Mouse (Mus musculus) cerebellum, adult 2 months (tissue): ENCODE measurements around the gene Mgat4e. TPM values are rescaled to one million over a fixed set of nuclear protein-coding genes. Genes with fewer than 3 reads are reported as not detected.

ENCODE experiments used
- DNase-seq, 2 experiments: peaks; one replicate each; pipeline ENCODE4 v3.0.0; 2021
- H3K27ac ChIP-seq: fragments of 200-500 bp; 2 replicates; pipeline ENCODE4 v1.5.1; 2012; ENCODE audit warnings: low read length, control low read depth, inconsistent platforms; ENCODE audit not compliant: insufficient read depth
- H3K27me3 ChIP-seq: fragments of 200-500 bp; 2 replicates; pipeline ENCODE4 v1.6.1; 2012; ENCODE audit warnings: inconsistent platforms, mild to moderate bottlenecking, low read length, moderate library complexity; ENCODE audit not compliant: control insufficient read depth, insufficient read depth
- H3K4me1 ChIP-seq: fragments of 200-500 bp; 2 replicates; pipeline ENCODE4 v1.6.1; 2011; ENCODE audit warnings: low read length; ENCODE audit not compliant: control insufficient read depth, insufficient read depth
- H3K4me3 ChIP-seq: fragments of 200-500 bp; replicated peaks from 2 replicates; pipeline ENCODE3; 2011; ENCODE audit warnings: mild to moderate bottlenecking, low read depth, low read length, control low read depth; ENCODE audit not compliant: insufficient read depth
- CTCF ChIP-seq: fragments of 200-500 bp; IDR thresholded peaks from 2 replicates; pipeline ENCODE4 v1.5.1; 2011; ENCODE audit warnings: low read depth, mild to moderate bottlenecking, control low read depth, low read length, moderate library complexity, borderline replicate concordance; ENCODE audit not compliant: insufficient read depth
- POLR2A ChIP-seq: fragments of 200-500 bp; IDR thresholded peaks from 2 replicates; pipeline ENCODE4 v1.6.1; 2011; ENCODE audit warnings: low read length, control low read depth, borderline replicate concordance; ENCODE audit not compliant: insufficient read depth
- WGBS: fragments of 180-500 bp; shearing (Covaris S2); methylation state at CpG from one replicate; pipeline ENCODE4 v1.1.7; 2018; 5-methylcytosine and 5-hydroxymethylcytosine counted together
- polyA plus RNA-seq: library from polyadenylated mRNA; depleted of rRNA; stranded (reverse); fragments of >200 nt; gene quantifications from 2 replicates; pipeline ENCODE4 v1.2.3, GENCODE M21; 2012

The Mgat4e gene
- polyA plus RNA-seq, 1 experiment, result not detected

DNA sequence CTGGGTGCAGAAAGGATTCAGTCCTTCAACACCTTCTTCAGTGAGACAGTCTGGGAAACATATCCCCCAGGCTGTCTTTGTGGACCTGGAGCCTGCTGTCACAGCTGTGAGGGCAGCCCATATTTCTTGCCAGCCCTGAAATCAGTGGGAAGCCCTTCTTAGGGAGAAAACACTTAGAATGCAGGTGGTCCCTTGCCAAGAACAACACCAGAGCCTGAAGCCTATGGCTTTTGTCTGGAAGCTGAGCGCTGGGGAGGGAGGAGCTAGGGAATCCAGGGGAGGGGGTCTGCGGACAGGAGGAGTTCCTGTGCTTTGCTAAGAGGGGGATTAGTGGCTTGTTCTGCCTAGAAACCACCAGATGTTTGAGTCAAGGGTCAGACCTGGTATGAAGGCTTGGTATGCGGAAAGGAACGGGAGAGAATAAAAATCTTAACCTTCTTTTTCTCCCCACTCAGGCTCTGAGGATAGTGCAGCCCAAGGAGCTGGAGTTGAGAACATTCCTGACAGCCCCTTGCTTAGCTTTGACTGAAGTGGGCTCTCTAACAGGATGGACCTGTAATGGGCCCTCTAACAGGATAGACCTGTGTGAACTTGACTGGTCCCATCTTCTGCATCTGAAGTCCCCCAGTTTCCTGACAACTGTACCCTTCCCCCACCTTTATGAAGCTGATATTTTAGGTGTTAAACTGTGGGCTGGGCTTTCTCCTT, 32.8 kb downstream of the Mgat4e start:
- TF ChIP-seq POLR2A (no peak), CTCF (no peak)
- 34% methylated on average over 4 of the region's 4 CpGs for WGBS
- no peak overlapping the region for H3K4me3 ChIP-seq
- H3K27ac ChIP-seq, result no peak overlapping the region
- no peaks in the 10 kb centered on the region for H3K27me3 ChIP-seq
- DNase-seq, result no peak
- no peaks in the 10 kb centered on the region for H3K4me1 ChIP-seq

DNA sequence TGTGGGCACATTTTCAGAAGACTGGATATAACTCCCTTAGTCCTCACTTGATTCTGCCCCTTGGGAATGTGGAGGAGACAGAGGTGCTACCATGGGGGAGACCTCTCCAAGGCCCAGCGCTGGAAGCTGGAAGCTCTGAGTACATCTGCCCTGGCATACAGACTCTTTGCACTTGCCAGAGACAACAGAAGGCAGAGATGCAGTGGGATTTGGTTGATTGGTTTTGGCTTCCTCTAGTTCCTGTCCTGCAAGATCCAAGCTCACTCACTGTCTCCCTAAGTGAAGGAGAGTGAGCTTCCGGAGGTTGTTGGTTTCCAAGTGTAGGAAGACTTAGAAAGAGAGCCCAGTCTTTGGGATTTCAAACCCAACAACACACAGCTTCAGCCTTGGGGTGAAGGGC, 33.6 kb downstream of the Mgat4e start:
- 19% methylated on average over 2 of the region's 2 CpGs for WGBS
- H3K4me3 ChIP-seq, result no peak overlapping the region
- DNase-seq, result no peak
- H3K4me1 ChIP-seq, result no peaks in the 10 kb centered on the region
- H3K27ac ChIP-seq, result no peak overlapping the region
- TF ChIP-seq CTCF (no peak), POLR2A (no peak)
- H3K27me3 ChIP-seq, result no peaks in the 10 kb centered on the region

DNA sequence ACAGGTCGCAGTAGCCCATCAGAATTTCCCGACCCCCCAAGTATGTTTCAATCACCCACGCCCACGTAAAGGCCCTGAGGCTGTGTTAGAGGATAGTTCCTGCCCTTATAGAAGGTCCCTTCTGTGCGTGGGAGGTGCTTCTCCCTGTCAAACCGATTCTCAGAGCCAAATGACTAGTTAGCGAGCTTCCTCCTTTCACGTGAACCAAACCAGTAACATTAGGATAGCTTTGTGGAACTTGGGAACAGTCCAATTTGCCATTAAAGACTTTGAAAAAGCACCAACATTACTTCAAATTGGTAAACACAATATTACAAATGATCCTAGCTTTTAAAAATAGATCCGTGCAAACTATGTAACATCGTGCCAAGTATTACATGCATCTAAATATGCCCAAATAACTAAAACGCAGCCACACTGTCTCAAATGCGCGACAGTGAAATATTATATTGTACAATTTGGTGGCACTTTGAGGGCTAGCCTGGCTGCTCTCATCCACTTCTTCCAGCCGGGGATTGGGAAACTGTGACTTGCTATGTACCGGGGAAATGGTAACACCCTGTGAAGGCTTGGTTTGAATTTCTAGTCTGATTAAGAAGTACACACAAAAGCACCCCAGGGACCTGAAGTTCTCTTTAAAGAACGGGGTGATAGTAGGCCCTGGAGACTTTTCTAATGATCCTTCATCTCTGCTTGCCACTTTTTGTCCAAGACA, 35.4 kb downstream of the Mgat4e start:
- Histone ChIP-seq H3K4me1 (no peaks in the 10 kb centered on the region), H3K27me3 (no peaks in the 10 kb centered on the region), H3K4me3 (no peak overlapping the region), H3K27ac (no peak overlapping the region)
- TF ChIP-seq POLR2A, result no peak
- TF ChIP-seq CTCF, result no peak
- DNase-seq, result no peak
- 68% methylated on average over 16 of the region's 16 CpGs for WGBS

DNA sequence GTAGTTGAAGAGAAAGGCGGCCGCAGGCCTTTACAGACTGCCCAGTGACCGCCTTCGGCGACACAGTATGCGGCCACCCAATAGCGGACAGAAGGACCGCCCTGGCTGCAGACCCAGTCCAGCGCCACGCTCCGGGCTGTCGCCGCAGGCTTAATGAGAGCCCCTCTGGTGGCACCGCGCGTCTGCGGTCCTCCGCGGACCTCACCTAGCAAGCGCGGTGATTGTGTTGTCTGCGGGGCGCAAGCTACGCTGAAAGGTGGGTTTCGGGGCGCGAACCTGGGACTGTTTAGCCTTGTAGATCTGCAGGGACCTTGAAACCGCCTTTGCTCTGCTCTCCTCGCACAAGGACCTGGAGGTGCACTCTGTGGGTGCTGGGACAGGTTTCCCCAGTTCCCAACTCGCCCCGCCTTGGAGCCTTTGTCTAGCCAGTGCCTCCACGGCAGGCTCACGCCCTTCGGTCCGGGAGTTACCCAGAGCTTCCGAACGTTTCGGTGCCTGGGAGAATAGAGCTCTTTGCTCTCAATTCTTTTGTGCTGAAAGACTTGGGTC, 36.1 kb downstream of the Mgat4e start:
- H3K27me3 ChIP-seq, result no peaks in the 10 kb centered on the region
- H3K4me1 ChIP-seq, result no peaks in the 10 kb centered on the region
- 6% methylated on average over 38 of the region's 38 CpGs for WGBS
- peak overlapping the region; percentile 30 for H3K4me3 ChIP-seq
- no peak for TF ChIP-seq POLR2A
- no peak for TF ChIP-seq CTCF
- H3K27ac ChIP-seq, result no peak overlapping the region
- peak; percentile 12 to 28 for DNase-seq

DNA sequence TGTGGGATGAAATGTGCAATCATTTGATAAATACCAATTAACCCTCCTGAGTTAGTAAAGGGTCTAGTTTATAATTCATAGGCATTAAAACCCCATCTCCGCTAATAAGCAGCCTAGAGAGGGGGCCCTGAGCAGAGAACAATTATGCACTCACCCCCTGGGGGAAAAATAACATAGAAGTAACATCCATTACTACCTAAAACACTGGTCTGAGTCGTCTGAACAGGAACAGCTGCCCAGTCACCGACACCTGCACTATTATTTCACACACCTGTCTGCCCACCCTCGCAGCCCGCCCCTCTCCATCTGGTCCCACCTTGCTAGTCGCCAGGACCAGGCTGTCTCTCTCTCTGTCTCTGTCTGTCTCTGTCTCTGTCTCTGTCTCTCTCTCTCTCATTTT, 36.9 kb downstream of the Mgat4e start:
- Histone ChIP-seq H3K4me3 (no peak overlapping the region), H3K4me1 (no peaks in the 10 kb centered on the region), H3K27me3 (no peaks in the 10 kb centered on the region), H3K27ac (no peak overlapping the region)
- 77% methylated on average over 6 of the region's 6 CpGs for WGBS
- no peak for DNase-seq
- TF ChIP-seq POLR2A (no peak), CTCF (no peak)

DNA sequence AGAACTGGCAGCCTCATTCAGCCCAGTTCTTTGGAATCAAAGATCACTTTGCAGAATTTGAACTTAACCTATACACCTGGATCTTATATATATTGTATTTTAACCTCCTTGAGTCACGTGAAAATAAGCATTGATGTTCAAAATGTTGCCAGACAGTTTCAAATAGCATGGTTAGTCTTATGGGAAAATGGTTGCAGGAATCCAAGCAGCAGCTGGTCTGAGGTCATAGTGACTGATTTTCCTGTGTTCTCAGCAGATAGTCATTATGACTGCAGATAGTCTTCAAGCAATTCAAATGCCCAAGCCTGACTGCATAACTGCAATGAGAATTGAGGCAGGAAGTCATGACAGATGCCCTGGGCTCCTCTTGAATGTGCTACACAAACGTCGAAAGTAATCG, 37.3 kb downstream of the Mgat4e start:
- Histone ChIP-seq H3K27ac (no peak overlapping the region), H3K4me1 (no peaks in the 10 kb centered on the region), H3K27me3 (no peaks in the 10 kb centered on the region), H3K4me3 (no peak overlapping the region)
- DNase-seq, result no peak
- TF ChIP-seq POLR2A (no peak), CTCF (no peak)
- WGBS, result 70% methylated on average over 4 of the region's 4 CpGs

DNA sequence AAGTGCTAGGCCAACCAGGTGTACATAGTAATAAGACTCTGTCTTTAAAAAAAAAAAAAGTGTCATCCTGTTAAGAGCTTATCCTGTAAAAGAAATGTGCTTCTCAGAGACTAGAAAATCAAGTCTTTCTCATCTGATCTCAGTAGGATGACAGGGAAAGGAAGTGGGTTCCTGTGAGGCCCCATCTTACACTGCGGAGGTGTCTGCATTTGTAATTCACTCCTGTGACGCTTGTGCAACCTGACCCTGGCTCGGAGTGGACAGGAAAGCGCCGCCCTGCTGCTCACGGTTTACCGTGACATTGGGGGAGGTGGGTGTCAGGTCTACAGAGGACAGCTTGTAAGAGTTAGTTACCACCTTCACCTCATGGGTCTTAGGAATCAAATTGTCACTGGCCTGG, 39.5 kb downstream of the Mgat4e start:
- WGBS, result 79% methylated on average over 7 of the region's 7 CpGs
- H3K27me3 ChIP-seq, result no peaks in the 10 kb centered on the region
- H3K4me1 ChIP-seq, result no peaks in the 10 kb centered on the region
- no peak overlapping the region for H3K27ac ChIP-seq
- DNase-seq, result no peak
- H3K4me3 ChIP-seq, result no peak overlapping the region
- TF ChIP-seq POLR2A (no peak), CTCF (no peak)

DNA sequence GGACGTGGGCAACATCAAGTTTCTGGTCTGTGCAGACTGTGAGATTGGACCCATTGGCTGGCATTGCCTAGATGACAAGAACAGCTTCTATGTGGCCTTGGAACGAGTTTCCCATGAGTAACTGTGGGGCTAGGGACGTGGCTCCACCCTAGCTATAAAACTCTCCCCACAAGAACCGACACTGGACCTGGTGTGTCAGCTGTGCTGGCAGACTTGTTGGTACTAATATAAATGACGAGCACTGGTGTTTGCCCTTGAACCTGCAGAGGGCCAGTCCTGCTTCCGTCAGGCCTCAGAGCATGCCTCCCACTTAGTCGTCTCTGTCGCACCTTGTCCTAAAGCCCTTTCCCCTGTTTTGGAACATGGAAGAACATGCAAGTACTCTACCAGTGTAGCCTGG, 43.3 kb downstream of the Mgat4e start:
- Histone ChIP-seq H3K4me1 (no peaks in the 10 kb centered on the region), H3K27me3 (no peaks in the 10 kb centered on the region), H3K4me3 (no peak overlapping the region), H3K27ac (no peak overlapping the region)
- no peak for DNase-seq
- no peak for TF ChIP-seq POLR2A
- no peak for TF ChIP-seq CTCF
- WGBS, result 91% methylated on average over 8 of the region's 8 CpGs
